Mouse (Mus musculus) 3134 (cell line): ENCODE results near the gene Abcc12.

Source experiments
- DNase-seq: peaks from one replicate; pipeline ENCODE4 v3.0.0-alpha.2; 2011; ENCODE audit warnings: low spot score; ENCODE audit not compliant: insufficient read length; ENCODE audit errors: extremely low read depth

The Abcc12 gene

DNA sequence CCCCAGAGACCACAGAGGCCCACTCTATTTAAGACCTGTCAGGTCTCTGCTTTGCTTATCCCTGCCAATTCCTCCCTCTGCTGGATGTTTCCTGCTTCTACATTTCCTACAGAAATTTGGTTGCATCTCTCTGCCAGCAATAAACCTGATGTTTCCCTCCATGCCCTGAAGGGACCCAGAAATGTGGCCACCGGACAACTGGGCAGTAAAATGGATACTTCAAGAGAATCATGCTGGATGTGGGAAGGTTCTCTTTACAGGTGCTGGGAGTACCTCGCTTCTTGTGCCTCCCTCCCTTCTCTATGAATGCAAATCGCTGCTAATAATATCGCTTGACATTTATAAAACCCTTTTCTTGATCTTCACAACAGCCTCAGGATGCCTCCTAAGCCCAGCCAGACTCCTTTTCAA, 1.4 kb upstream of the Abcc12 start:
- no peak for DNase-seq

DNA sequence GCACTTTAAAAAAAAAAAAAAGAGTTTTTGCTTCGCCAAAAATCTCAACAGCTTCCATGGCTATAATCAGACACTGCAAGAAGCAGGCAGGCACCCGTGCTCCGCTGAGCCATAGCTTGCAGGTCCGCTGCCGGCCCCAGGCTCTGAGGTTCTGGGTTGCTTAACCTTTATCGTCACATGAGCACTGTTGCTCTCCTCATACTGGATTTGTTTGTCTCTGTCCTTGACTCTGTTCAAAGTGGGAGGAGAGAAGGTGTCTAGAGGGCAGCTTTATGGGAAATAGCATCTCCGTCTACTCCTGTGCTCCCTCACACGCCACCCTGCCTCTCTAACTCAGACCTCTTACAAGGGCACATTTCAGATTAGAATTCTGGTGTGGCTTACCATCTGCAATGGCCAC, 1.8 kb downstream of the Abcc12 start:
- DNase-seq, result no peak

DNA sequence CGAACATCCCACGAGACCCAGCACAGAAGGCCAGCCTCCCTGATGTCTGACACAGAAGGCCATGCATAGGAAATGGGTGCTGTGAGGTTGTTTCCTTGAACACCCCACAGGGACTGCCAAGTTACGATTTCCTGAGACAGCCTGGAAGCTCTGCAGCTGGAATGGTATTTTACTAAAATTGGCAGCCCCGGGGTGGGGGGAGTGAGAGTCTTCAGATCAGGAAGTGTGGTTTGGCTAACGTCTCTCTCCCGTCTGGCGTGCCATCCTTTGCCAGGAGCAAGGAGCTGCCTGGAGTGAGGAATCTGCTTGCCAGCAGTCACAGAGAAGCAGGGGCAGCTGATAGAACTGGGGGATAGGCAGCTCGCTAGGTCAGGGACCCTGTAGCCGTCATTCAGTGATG, 2.4 kb downstream of the Abcc12 start:
- peak; percentile 56 for DNase-seq

DNA sequence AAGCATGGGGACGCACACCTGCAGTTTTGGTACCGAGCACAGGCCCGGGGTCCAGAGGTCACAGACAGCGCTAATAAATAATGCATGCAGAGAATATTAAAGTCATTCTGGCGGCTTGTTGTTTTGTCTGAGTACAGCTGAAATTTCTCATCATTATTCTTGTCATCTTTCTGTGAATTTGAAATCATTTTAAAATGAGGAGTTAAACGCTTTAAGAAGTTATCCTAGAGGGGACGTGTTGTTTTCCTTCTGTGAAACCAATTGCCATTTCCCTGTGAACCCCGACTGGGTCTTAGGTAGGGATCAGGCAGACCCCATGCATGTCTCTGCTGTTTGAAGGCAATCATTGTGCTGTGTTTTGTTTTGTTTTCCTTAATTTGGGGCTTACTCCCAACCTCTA, 2.9 kb downstream of the Abcc12 start:
- DNase-seq, result no peak

DNA sequence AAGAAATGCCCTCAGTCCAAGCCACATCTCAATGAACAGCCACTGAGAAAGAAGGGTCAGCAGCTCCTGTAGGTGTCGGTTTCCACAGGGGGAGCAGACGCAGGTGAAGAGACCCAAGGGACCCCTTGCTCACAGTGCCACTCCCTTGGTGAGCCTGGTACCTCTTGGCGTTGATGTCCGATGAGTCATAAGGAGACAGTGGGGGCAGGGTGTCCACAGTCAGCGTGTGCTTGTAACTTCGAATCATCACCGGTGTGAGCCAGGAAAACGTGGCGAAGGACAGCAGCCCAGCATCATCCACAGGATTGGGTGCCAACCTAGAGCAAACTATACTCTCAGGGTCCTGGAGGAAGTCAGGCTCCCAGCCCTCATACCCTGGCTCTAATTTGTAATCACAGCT, 16.8 kb downstream of the Abcc12 start:
- DNase-seq, result peak; percentile 42

DNA sequence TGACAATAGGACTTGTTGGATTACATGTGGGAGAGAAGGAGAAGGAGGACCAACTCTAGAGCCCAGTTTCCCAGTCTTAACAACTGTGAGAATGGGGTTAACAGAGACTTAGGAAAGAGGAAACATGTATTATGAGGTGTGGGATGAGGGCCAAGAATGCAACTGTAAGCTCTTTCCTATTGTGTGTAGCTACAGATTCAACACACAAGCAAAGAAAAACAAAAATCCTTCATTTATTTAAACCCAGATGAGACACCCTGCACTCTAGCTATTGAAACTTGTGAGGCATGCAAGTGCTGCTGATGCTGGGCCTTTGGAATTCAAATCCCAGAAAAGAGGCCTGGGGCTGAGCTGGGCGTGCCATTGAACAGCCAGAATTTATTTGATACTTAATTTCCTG, 18.7 kb downstream of the Abcc12 start:
- no peak for DNase-seq

DNA sequence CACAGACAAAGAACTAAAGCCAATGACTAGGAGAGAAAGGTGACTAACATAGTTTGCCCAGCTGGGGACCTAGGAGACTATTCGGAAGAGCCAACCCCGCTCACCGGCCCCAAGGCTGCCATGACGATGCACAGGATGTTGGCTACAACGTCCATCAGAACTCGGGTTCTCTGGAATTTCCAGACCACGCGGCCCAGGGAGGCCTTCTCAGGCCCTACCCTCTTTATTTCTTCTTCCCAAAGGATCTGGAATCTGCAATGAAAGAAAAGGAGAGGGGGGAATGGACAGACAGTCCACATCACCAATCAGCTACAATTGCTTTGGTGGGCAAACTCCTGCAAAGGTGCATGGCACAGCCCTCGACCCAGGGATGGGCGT, 19.8 kb downstream of the Abcc12 start:
- DNase-seq, result no peak

DNA sequence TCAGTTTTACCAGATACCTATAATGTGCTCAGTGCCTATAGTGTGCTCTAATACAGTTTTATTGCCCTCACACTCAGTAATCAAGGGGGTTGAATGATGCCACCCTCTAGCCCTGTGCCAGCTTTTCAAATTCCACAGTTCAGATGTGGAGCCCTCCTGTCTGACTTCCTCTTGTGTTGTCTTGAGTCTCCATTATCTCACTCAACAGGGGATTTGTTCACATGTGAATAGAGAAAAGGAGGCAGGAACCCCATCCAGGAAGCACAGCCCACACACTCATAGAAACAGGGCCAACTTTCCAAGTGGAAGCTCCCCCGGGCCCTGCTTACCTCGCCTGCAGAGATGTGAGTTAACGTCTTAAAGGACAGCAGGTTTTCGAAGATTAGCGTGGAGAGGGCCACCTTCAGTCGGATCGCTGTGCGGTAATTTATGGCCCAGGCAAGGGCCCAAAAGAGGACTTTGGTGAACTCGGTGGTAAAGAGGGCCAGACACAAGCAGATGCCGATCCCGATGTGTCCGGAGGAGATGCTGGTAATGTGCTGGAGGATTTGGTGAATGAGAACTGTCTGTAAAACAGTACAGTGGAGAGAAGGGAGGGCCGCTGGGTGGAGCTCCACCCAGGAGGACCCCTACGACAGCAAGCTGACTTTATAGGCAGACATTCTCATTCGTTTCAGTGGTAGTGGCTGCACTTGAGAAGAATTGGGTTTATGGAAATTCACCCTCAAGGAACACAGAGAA, 20.4 kb downstream of the Abcc12 start:
- no peak for DNase-seq

DNA sequence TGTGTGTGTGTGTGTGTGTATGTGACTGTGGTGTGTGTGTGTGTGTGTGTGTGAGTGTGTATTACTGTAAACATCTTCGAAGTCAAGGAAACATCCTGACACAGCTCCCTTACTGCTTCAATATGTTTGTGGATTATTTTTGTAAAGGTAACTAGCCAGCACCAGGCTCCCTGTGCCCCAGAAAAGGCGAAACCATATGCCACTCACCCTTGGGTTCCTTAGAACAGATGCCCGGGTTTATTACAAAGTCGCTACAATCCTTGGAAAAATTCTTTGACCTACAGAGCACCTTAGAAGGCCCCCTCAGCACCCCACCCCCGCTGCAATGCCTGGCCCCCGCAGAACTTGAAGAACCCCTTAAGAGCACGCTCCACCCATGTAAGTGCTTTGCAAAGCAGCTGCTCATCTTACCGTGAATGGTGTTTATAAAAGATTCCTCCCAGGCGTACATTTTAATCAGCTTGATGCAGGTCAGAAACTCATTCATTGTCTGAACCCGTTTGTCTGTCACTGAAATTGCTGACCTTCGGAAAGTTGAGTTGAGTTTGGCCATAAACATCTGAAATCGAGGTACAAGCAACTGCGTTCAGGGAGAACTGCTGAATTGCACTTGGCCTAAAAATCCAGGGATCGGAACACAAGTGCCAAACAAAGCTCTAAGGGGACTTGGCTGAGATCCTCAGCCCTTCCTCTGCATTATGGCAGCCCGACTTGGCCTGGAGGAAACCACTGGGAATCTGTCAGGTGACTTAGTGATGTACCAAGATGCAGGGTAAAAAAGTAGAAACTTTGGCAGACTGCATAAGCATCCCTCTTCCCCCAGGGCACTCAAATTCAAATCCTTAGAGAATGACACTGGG, 23.1 kb downstream of the Abcc12 start:
- no peak for DNase-seq

DNA sequence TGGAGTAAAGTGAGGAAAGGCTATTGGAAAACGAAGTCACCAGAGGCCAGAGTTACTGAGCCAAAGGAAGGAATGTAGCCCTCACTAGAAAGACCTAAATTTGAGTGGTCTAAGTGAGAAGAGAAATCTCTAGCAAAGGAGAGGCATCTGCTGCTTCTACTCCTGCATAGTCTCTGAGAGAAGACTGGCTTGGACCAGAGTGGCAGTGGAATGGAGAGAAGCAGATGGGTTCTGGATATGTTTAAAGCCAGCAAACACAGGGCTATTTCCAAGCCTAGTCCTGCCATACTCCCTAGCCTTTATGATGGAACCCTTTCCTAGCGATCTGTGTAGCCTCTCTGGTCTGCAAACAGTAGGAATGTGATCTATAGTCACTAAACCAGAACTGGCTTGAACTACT, 24.9 kb downstream of the Abcc12 start:
- DNase-seq, result no peak

DNA sequence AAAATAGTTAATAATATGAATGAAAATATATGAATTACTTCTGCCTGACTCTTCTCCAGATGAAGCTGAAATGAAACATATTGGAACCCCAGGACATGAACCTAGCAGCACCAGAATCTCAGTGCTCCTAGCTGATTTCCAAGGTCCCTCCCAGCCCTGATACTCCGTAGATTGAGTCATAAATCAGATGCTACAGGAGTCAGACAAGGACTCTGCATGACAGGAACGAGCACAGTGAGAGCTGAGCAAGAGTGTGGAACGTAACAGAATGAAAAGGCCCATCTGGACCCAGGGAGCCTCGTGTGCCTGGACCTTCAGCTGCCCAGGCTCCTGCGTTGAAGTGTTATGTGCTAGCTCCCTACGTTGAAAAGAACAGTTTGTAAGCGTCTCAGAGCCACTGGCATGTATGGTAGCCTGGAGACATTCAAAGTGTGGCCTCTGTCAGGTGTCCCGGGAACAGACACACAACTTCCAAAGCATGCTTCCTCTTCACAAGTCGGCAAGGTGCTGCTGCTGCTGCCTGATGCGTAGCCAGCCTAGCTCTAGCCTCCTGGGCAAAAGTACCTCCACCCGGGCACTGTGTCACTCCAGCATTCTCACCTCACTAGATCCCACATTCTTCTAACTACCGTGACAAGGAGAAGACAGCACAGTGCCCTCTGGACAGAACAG, 26.1 kb downstream of the Abcc12 start:
- DNase-seq, result no peak

DNA sequence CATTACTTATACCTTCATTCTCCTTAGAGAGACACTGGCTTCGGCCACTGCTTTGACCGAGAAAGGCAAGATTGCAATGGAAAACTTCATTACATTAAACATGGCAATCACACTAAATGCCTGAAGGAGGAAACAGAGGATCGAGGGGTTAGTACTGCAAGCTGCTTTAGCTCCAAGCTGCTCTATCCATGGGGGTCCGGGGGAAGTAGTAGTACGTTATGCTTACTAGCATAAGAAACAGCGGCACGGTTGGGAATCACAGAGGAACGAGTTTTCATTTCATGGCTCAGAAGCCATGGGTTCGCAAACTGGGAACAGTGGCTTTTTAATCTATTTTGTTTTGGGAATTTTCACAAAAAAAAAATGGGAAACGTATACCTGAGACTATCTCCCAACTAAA, 30.0 kb downstream of the Abcc12 start:
- DNase-seq, result no peak

DNA sequence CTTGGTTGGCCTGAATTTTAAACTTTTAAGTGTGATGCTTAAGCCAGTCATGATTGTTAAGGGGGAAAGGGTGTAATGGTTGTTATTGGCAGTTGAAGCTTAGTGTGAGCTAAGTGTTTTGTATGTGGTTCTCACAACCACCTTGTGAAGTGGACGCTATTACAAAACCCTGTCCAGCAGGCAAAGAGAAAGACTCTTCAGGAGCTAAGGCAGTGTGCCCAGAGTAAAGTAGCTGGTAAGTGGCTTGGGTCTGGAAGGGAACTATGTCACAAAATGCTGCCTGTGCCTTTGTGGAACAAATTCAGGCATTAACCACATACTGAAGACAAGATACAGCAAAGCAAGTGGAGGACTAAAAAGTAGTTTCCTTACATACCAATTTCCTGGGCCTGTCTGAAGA, 34.5 kb downstream of the Abcc12 start:
- DNase-seq, result no peak

DNA sequence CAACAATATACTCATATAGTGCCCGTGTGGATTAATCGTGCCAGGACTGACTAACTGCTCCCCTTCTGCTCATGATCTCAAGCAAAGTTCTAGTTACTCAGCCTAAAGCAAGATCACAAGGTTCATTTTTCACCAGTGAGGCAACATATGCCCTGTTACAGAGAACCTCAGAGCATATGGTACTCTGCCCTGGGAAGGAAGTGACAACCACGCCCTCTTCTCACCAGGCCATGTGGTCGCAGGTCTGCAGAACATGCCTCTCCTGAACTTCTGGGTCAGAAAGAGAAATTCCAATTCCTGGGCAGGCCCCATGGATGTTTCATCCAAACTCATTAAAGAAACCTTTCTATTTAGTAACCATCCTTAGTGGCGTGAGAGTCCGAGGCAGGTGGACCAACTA, 39.6 kb downstream of the Abcc12 start:
- DNase-seq, result no peak

DNA sequence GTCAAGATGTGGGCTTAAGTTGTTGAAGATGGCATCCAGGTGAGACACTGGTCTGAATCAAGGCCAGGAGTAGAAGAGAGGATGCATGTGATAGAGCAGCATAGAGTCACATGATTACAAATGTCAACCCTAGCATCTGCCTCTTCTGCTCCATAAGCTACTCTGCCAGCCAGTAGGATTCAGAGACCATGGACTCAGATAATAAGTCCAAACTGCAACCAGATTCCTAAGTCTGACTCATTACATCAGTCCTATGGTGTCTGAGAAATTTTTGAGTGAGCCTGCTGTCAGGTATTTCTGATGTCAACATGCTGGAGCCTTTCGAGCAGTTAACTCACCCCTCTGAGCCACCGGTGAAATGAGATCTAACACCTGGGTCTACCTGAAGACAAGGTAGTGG, 40.1 kb downstream of the Abcc12 start:
- no peak for DNase-seq

DNA sequence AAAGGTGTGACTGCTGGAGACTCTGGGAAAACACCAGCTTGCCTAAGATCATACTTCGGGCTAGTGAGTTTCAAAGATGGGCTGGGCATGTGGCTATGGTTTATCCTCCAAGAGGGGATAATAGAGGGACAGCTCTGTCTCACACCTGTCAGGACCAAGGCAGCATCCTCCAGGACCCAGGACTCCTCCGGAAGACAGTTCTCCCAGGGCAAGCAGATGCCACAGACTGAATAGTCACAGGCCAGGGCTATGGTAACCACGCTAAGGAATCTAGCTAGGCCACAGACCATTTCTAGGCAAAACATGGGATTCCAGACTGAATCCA, 43.9 kb downstream of the Abcc12 start:
- DNase-seq, result no peak

DNA sequence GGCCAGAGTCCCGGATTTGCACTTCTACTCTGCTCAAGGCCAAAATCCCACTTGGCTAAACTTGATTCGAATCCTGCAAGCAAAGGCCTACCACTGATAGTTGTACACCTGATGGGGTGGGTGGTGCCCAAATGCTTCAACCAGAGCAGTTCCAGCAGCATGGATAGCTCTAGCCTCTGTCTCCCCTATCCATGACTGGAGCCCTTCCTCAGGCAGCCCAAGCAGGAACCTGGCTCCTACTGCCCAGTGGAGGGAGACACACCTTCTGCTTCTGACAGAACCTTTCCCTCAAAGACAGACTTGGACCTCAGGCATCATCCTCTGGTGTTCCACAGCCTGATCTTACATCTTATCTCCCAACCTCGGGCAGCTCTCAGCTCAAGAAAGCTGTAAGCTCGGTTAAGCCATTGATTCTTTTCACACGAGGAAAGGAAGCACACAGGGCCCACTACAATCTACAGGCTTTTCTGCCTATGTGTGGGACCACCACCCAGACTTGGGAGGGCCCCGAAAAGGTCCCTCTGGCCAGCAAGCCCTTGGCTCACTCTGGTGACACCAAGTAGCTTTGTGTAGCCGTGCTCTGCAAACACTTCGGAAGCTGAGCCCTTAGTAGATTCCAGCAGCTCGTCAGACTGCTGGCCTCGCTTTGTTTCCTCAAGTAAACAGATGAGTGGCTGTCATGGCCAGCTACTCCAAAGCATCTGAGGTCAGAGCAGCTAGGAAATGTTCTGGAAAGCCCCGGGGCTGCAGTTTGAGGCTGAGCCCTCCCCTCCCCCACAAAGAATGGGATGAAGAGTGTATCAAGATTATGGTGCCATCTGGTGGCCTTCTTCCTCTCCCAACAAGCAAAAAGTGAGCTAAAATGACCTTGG, 44.5 kb downstream of the Abcc12 start:
- DNase-seq, result peak; percentile 28

DNA sequence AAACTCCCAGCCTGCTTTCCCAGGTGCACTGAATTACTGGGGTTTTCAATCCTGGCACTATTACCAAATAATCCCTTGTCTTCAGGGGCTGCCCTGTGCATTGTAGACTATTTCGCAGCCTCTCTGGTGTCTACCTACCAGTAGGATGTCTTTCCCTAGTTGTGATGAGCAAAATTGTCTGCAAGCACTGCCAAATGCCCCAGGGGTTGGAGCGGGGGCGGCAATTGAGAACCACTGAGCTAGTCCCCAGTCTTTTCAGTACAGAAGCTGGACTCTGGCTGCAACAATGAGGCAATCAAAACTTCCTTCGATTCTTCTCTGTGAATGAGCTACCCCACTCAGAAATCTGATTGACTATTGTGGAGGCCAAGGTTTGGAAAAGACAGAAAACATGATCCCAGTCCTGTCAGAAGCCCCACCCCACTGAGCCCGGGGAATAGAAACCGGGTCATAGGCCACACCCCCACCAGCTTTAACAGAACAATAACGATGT, 45.4 kb downstream of the Abcc12 start:
- DNase-seq, result no peak

DNA sequence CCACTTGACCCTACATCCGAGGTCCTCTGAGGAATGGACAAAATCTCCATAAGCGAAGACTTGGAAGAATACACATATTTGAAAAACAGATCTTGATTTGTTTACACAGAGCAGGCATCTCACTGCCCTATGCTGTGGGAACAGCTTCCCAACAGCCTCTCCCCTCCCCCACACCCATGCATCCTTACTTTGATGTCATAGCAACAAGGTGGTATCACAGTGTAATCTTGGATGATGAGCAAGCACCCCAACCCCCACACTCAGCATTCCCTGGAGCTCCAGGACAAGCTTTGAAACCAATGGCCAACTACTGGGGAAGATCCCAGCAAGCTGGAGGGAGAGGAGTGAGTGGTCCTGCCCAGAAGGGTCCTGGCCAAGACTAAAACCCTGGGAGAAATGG, 50.8 kb downstream of the Abcc12 start:
- no peak for DNase-seq

DNA sequence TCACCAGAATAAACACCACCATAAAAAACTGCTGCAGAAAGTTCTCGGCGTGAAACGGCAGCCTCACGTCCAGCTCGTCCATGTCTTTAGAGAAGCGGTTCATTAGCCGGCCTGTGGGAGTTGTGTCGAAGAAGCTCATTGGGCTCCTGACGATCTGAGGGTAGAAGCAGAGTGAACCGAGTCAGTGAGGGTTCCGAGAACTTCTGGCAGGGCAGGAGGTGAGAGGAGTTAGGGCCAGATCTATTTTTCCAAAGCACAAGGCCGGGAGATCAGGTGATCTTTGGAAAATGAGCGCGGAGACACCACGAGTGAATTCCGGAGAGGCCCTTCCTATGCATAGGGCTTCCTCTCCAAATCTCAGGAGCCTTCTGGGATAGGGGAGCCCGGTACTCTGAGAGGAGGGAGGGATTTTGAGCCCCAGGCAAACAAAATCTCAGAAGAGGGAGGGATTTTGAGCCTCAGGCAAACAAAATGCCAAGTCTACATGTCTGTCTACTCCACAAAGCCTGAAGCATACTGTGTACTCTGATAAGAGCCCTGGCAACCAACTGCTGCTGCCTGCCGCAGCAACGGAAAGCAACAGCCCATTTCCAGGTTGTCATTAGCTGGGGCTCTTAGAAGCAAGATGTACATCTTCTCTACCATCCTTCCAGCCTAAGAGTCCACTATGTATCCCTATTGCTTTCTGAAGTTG, 53.0 kb downstream of the Abcc12 start:
- DNase-seq, result no peak
